Mouse (Mus musculus) ES-E14 (cell line): ENCODE data around the gene Defb41. TPM values are rescaled to one million over a fixed set of nuclear protein-coding genes. Genes with fewer than 3 reads are reported as not detected.

ENCODE experiments used
- DNase-seq: peaks from one replicate; pipeline ENCODE4 v3.0.0-alpha.2; 2013; ENCODE audit warnings: low read depth, low spot score
- H3K27ac ChIP-seq: 2 replicates; pipeline ENCODE4 v1.5.1; 2012; ENCODE audit warnings: low read depth, mild to moderate bottlenecking, low read length, moderate library complexity, mixed read lengths; ENCODE audit not compliant: poor library complexity, insufficient read depth, severe bottlenecking
- H3K36me3 ChIP-seq: 2 replicates; pipeline ENCODE4 v1.6.1; 2012; ENCODE audit warnings: mild to moderate bottlenecking, low read length, moderate library complexity, mixed read lengths; ENCODE audit not compliant: control insufficient read depth, poor library complexity, insufficient read depth, severe bottlenecking
- H3K4me1 ChIP-seq, 2 experiments: fragments of 150-350 bp in 1 of 2; sonication (generic) in 1 of 2; 2 replicates each; pipeline ENCODE4 v1.6.1; 2012; ENCODE audit warnings: low read length in 2 of 2, mild to moderate bottlenecking in 1 of 2, mixed read lengths in 1 of 2; ENCODE audit not compliant: control insufficient read depth in 2 of 2, insufficient read depth in 2 of 2, poor library complexity in 1 of 2
- H3K4me3 ChIP-seq, 2 experiments: fragments of 150-350 bp in 1 of 2; sonication (generic) in 1 of 2; 2 replicates each; pipeline ENCODE4 v1.5.1; 2012; ENCODE audit warnings: low read length in 2 of 2, low read depth in 1 of 2, mild to moderate bottlenecking in 1 of 2, mixed read lengths in 1 of 2; ENCODE audit not compliant: insufficient read depth in 1 of 2, poor library complexity in 1 of 2, severe bottlenecking in 1 of 2
- H3K9ac ChIP-seq: 2 replicates; pipeline ENCODE4 v1.6.1; 2012; ENCODE audit warnings: low read depth, mild to moderate bottlenecking, low read length, mixed read lengths; ENCODE audit not compliant: poor library complexity, insufficient read depth, severe bottlenecking
- H3K9me3 ChIP-seq: fragments of 150-350 bp; sonication (generic); 2 replicates; pipeline ENCODE4 v1.6.1; 2012; ENCODE audit warnings: low read depth, mild to moderate bottlenecking, low read length; ENCODE audit not compliant: control insufficient read depth, insufficient read depth
- CHD2 ChIP-seq: IDR thresholded peaks from 2 replicates; pipeline ENCODE4 v1.6.1; 2014; ENCODE audit warnings: mild to moderate bottlenecking, low read depth, low read length, inconsistent platforms
- MAFK ChIP-seq: IDR thresholded peaks from 2 replicates; pipeline ENCODE4 v1.6.1; 2014; ENCODE audit warnings: mild to moderate bottlenecking, low read depth, low read length, inconsistent platforms; ENCODE audit not compliant: insufficient read depth
- ZNF384 ChIP-seq: IDR thresholded peaks from 2 replicates; pipeline ENCODE4 v1.6.1; 2012; ENCODE audit warnings: low read depth, low read length, inconsistent platforms
- in situ Hi-C, 2 experiments: fragments of 600-800 bp; cut with MboI; formaldehyde crosslinking; loops; one replicate each; pipeline ENCODE4 v1.15.1; 2025; ENCODE audit warnings: low sequenced_read_pairs in 2 of 2, inconsistent platforms in 1 of 2; ENCODE audit not compliant: unreplicated experiment in 2 of 2
- total RNA-seq: library from RNA; depleted of rRNA; stranded (reverse); fragments of 300-350 nt; gene quantifications from 2 replicates; pipeline ENCODE4 v1.2.3, GENCODE M21; 2012; rRNA removed

Gene Defb41
- total RNA-seq, 1 experiment: not detected

GRCm38 (mm10) chr1:18223385-18223945, 41.5 kb downstream of the Defb41 start:
- H3K9ac ChIP-seq: no peak overlapping the region
- DNase-seq: peak; percentile 43
- no peak overlapping the region for H3K27ac ChIP-seq
- H3K4me1 ChIP-seq: no peaks in the 10 kb centered on the region
- no peak overlapping the region for H3K4me3 ChIP-seq
- H3K36me3 ChIP-seq: no peaks in the 10 kb centered on the region
- no peaks in the 10 kb centered on the region for H3K9me3 ChIP-seq
- in situ Hi-C loops: no loop called here
- TF ChIP-seq MAFK (no peak), ZNF384 (peak; percentile 90), CHD2 (peak; percentile 17; the same call in 1 of the 2 replicates)

Other genes with a start within 250 kb of the Defb41 start
- not detected in 2 replicates for gene Crisp4, start 119.2 kb downstream of the Defb41 start, total RNA-seq
- not detected in 2 replicates for gene Defb18, start 27.7 kb downstream of the Defb41 start, total RNA-seq